Mouse (Mus musculus) ES-CJ7 (cell line): ENCODE measurements around the gene St8sia1.

Source experiments
- DNase-seq: peaks from one replicate; pipeline ENCODE4 v3.0.0; 2011; ENCODE audit warnings: low read depth, low spot score

St8sia1 gene

GRCm38 (mm10) chr6:142909771-142910105, 54.5 kb downstream of the St8sia1 start:
- DNase-seq = no peak

GRCm38 (mm10) chr6:142908911-142909770, 55.1 kb downstream of the St8sia1 start:
- DNase-seq = no peak

- no peak for DNase-seq
Observed at GRCm38 (mm10) chr6:142908412-142908811, 55.8 kb downstream of the St8sia1 start.

GRCm38 (mm10) chr6:142895371-142895770, 68.9 kb downstream of the St8sia1 start:
- DNase-seq = no peak

- no peak for DNase-seq
Observed at GRCm38 (mm10) chr6:142893716-142894115, 70.5 kb downstream of the St8sia1 start.

GRCm38 (mm10) chr6:142890321-142890720, 73.9 kb downstream of the St8sia1 start:
- DNase-seq = peak; percentile 73

- DNase-seq = peak; percentile 38
Observed at GRCm38 (mm10) chr6:142888970-142889740, 75.1 kb downstream of the St8sia1 start.

GRCm38 (mm10) chr6:142888346-142888745, 75.9 kb downstream of the St8sia1 start:
- peak; percentile 75 for DNase-seq

- no peak for DNase-seq
Observed at GRCm38 (mm10) chr6:142887375-142887774, 76.9 kb downstream of the St8sia1 start.

GRCm38 (mm10) chr6:142885364-142886154, 78.7 kb downstream of the St8sia1 start:
- no peak for DNase-seq

- peak; percentile 83 for DNase-seq
Observed at GRCm38 (mm10) chr6:142884128-142884527, 80.1 kb downstream of the St8sia1 start.

GRCm38 (mm10) chr6:142880849-142881470, 83.3 kb downstream of the St8sia1 start:
- no peak for DNase-seq

- DNase-seq = peak; percentile 24
Observed at GRCm38 (mm10) chr6:142878744-142879701, 85.2 kb downstream of the St8sia1 start.

GRCm38 (mm10) chr6:142877221-142877620, 87.0 kb downstream of the St8sia1 start:
- no peak for DNase-seq

GRCm38 (mm10) chr6:142876279-142876899, 87.9 kb downstream of the St8sia1 start:
- no peak for DNase-seq

- DNase-seq = no peak
Observed at GRCm38 (mm10) chr6:142873795-142874563, 90.3 kb downstream of the St8sia1 start.

- no peak for DNase-seq
Observed at GRCm38 (mm10) chr6:142869715-142870422, 94.4 kb downstream of the St8sia1 start.

- peak; percentile 35 for DNase-seq
Observed at GRCm38 (mm10) chr6:142867471-142868055, 96.7 kb downstream of the St8sia1 start.
